Mouse (Mus musculus): ENCODE measurements around the gene Stx5a.
"Not testable (repeated sequence)": the region's sequence is repeated elsewhere in the genome, so short reads cannot be mapped to it uniquely, and the experiment has no call there.

- TF ChIP-seq POLR2A (IDR thresholded peaks at IDR 0.05; ENCODE audit: low read depth, low read length); CTCF (IDR thresholded peaks at IDR 0.05; ENCODE audit: extremely low read depth, insufficient read length, insufficient replicate concordance, low read depth, low read length): not testable (repeated sequence)
Observed at GRCm38 (mm10) chr19:8719037-8719436, 22.2 kb upstream of the Stx5a start.

Measured in small intestine, adult 2 months (tissue).